Mouse (Mus musculus) right cerebral cortex, adult 2 months (tissue): ENCODE results near the gene Gm7168.
"Not testable (repeated sequence)": the region's sequence is repeated elsewhere in the genome, so short reads cannot be mapped to it uniquely, and the experiment has no call there.

Experiments used
- DNase-seq, 2 experiments: peaks; one replicate each; pipeline ENCODE4 v3.0.0; 2021 to 2022; ENCODE audit warnings: low spot score in 2 of 2

The Gm7168 gene

GRCm38 (mm10) chr17:13993425-13993824, 45.3 kb downstream of the Gm7168 start:
- not testable (repeated sequence) for DNase-seq
